Mouse (Mus musculus): ENCODE data around the gene Inpp5e.

- TF ChIP-seq CTCF (IDR thresholded peaks at IDR 0.05; ENCODE audit: low read depth) (no peak), EP300 (IDR thresholded peaks at IDR 0.05; ENCODE audit: low read depth) (no peak)
Observed at GRCm38 (mm10) chr2:26367911-26368310, 41.1 kb downstream of the Inpp5e start.

Data from liver, embryonic 14.5 days (tissue).